Mouse (Mus musculus): ENCODE results near the gene Cyfip2. TPM values are rescaled to one million over a fixed set of nuclear protein-coding genes. Genes with fewer than 3 reads are reported as not detected.
A peak's percentile ranks its signal among the peaks of the same experiment; 100 is the strongest.

The Cyfip2 gene
- polyA plus RNA-seq, 2 experiments, result 6.5 to 7.8 TPM

GRCm38 (mm10) chr11:46275302-46275701 lies 37.4 kb downstream of the Cyfip2 start:
- peak; percentile 62 for DNase-seq (ENCODE audit: low spot score)
- Histone ChIP-seq H3K9me3 (ENCODE audit: control insufficient read depth, low read length) (no peaks in the 10 kb centered on the region), H3K27me3 (ENCODE audit: control insufficient read depth, insufficient read depth, low read length) (no peaks in the 10 kb centered on the region), H3K27ac (replicated peaks; ENCODE audit: low read depth, low read length) (no peak overlapping the region), H3K4me1 (ENCODE audit: control insufficient read depth, insufficient read depth, low read length) (no peaks in the 10 kb centered on the region), H3K4me2 (replicated peaks; ENCODE audit: low read depth, low read length, severe bottlenecking) (no peak overlapping the region), H3K4me3 (replicated peaks; ENCODE audit: low read length) (no peak overlapping the region), H3K36me3 (ENCODE audit: control insufficient read depth, insufficient read depth, low read length) (peaks cover 6% of the 10 kb centered on the region), H3K9ac (ENCODE audit: low read depth, low read length, severe bottlenecking) (no peak overlapping the region)
- ATAC-seq (ENCODE audit: low FRiP score, low read depth), result peak; percentile 84
- WGBS, result 4% methylated on average over 4 of the region's 6 CpGs
- TF ChIP-seq POLR2A (IDR thresholded peaks at IDR 0.05; ENCODE audit: borderline replicate concordance, extremely low read depth, insufficient read depth, insufficient read length), result no peak

- DNase-seq (ENCODE audit: low spot score), result no peak
- ATAC-seq (ENCODE audit: low FRiP score, low read depth), result no peak
- no peak for TF ChIP-seq POLR2A (IDR thresholded peaks at IDR 0.05; ENCODE audit: borderline replicate concordance, extremely low read depth, insufficient read depth, insufficient read length)
- Histone ChIP-seq H3K27ac (replicated peaks; ENCODE audit: low read depth, low read length) (no peak overlapping the region), H3K27me3 (ENCODE audit: control insufficient read depth, insufficient read depth, low read length) (no peaks in the 10 kb centered on the region), H3K4me3 (replicated peaks; ENCODE audit: low read length) (no peak overlapping the region), H3K9ac (ENCODE audit: low read depth, low read length, severe bottlenecking) (no peak overlapping the region), H3K9me3 (ENCODE audit: control insufficient read depth, low read length) (no peaks in the 10 kb centered on the region), H3K4me1 (ENCODE audit: control insufficient read depth, insufficient read depth, low read length) (no peaks in the 10 kb centered on the region), H3K4me2 (replicated peaks; ENCODE audit: low read depth, low read length, severe bottlenecking) (no peak overlapping the region), H3K36me3 (ENCODE audit: control insufficient read depth, insufficient read depth, low read length) (peaks cover 8% of the 10 kb centered on the region)
- WGBS, result 88% methylated on average over 3 of the region's 3 CpGs
Observed at GRCm38 (mm10) chr11:46273969-46274368, 38.7 kb downstream of the Cyfip2 start.

GRCm38 (mm10) chr11:46272058-46272681 lies 40.5 kb downstream of the Cyfip2 start:
- Histone ChIP-seq H3K27me3 (ENCODE audit: control insufficient read depth, insufficient read depth, low read length) (no peaks in the 10 kb centered on the region), H3K4me1 (ENCODE audit: control insufficient read depth, insufficient read depth, low read length) (no peaks in the 10 kb centered on the region), H3K27ac (replicated peaks; ENCODE audit: low read depth, low read length) (no peak overlapping the region), H3K9ac (ENCODE audit: low read depth, low read length, severe bottlenecking) (no peak overlapping the region), H3K36me3 (ENCODE audit: control insufficient read depth, insufficient read depth, low read length) (peaks cover 10% of the 10 kb centered on the region; the same call in 1 of the 2 replicates), H3K4me2 (replicated peaks; ENCODE audit: low read depth, low read length, severe bottlenecking) (no peak overlapping the region), H3K4me3 (replicated peaks; ENCODE audit: low read length) (no peak overlapping the region), H3K9me3 (ENCODE audit: control insufficient read depth, low read length) (no peaks in the 10 kb centered on the region)
- DNase-seq (ENCODE audit: low spot score), result no peak
- ATAC-seq (ENCODE audit: low FRiP score, low read depth), result no peak
- 70% methylated on average over 8 of the region's 8 CpGs for WGBS
- no peak for TF ChIP-seq POLR2A (IDR thresholded peaks at IDR 0.05; ENCODE audit: borderline replicate concordance, extremely low read depth, insufficient read depth, insufficient read length)

GRCm38 (mm10) chr11:46269893-46270292 lies 42.8 kb downstream of the Cyfip2 start:
- Histone ChIP-seq H3K4me1 (ENCODE audit: control insufficient read depth, insufficient read depth, low read length) (no peaks in the 10 kb centered on the region), H3K9me3 (ENCODE audit: control insufficient read depth, low read length) (no peaks in the 10 kb centered on the region), H3K9ac (ENCODE audit: low read depth, low read length, severe bottlenecking) (no peak overlapping the region), H3K27me3 (ENCODE audit: control insufficient read depth, insufficient read depth, low read length) (no peaks in the 10 kb centered on the region), H3K4me3 (replicated peaks; ENCODE audit: low read length) (no peak overlapping the region), H3K27ac (replicated peaks; ENCODE audit: low read depth, low read length) (no peak overlapping the region), H3K36me3 (ENCODE audit: control insufficient read depth, insufficient read depth, low read length) (peaks cover 7% of the 10 kb centered on the region; the same call in 1 of the 2 replicates), H3K4me2 (replicated peaks; ENCODE audit: low read depth, low read length, severe bottlenecking) (no peak overlapping the region)
- 72% methylated on average over 3 of the region's 3 CpGs for WGBS
- DNase-seq (ENCODE audit: low spot score) (no peak), ATAC-seq (ENCODE audit: low FRiP score, low read depth) (no peak)
- no peak for TF ChIP-seq POLR2A (IDR thresholded peaks at IDR 0.05; ENCODE audit: borderline replicate concordance, extremely low read depth, insufficient read depth, insufficient read length)

DNA sequence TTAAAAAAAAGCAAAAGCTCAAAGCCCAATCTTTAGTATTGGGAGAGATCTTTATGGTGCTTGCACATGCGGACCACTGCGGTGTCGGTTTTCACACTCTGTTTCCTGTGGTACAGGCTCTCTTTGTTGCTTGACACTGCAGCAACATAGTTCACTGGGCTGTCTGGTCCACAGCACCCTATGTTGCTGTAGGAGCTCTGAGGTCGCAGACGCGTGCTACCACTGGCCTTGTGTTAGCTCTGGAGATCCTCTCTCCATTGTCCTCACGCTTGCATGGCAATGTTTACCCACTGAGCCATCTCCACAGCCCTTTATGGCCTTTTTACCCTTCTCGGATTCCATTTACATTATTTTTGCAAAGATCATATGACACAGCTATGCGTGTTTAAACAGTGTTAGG lies 43.3 kb downstream of the Cyfip2 start:
- Histone ChIP-seq H3K4me1 (ENCODE audit: control insufficient read depth, insufficient read depth, low read length) (no peaks in the 10 kb centered on the region), H3K36me3 (ENCODE audit: control insufficient read depth, insufficient read depth, low read length) (peaks cover 5% of the 10 kb centered on the region; the same call in 1 of the 2 replicates), H3K9me3 (ENCODE audit: control insufficient read depth, low read length) (no peaks in the 10 kb centered on the region), H3K27me3 (ENCODE audit: control insufficient read depth, insufficient read depth, low read length) (no peaks in the 10 kb centered on the region), H3K9ac (ENCODE audit: low read depth, low read length, severe bottlenecking) (no peak overlapping the region), H3K27ac (replicated peaks; ENCODE audit: low read depth, low read length) (no peak overlapping the region), H3K4me3 (replicated peaks; ENCODE audit: low read length) (no peak overlapping the region), H3K4me2 (replicated peaks; ENCODE audit: low read depth, low read length, severe bottlenecking) (no peak overlapping the region)
- no peak for DNase-seq (ENCODE audit: low spot score)
- WGBS, result 63% methylated on average over 9 of the region's 9 CpGs
- no peak for ATAC-seq (ENCODE audit: low FRiP score, low read depth)
- no peak for TF ChIP-seq POLR2A (IDR thresholded peaks at IDR 0.05; ENCODE audit: borderline replicate concordance, extremely low read depth, insufficient read depth, insufficient read length)
